Mouse (Mus musculus) limb, embryonic 14.5 days (tissue): ENCODE measurements around the gene Copb1. TPM values are rescaled to one million over a fixed set of nuclear protein-coding genes. Genes with fewer than 3 reads are reported as not detected.
A peak's percentile ranks its signal among the peaks of the same experiment; 100 is the strongest.

Experiments used
- ATAC-seq: fragments of 200-750 bp; cut with Nextera tagmentation; 2 replicates; pipeline ENCODE4 v1.8.0; 2017; ENCODE audit warnings: low read depth, moderate number of reproducible peaks, moderate TSS enrichment; ENCODE audit not compliant: low FRiP score
- DNase-seq: peaks from one replicate; pipeline ENCODE4 v3.0.0-alpha.2; 2015; ENCODE audit warnings: low spot score
- H3K27ac ChIP-seq: fragments of 300-500 bp; sonication (generic); replicated peaks from 2 replicates; pipeline ENCODE4 v1.5.1; 2014; ENCODE audit warnings: low read depth, mild to moderate bottlenecking, low read length, moderate library complexity, mixed read lengths
- H3K27me3 ChIP-seq: fragments of 300-500 bp; sonication (generic); 2 replicates; pipeline ENCODE4 v1.6.1; 2014; ENCODE audit warnings: low read length, mixed read lengths; ENCODE audit not compliant: control insufficient read depth, insufficient read depth
- H3K36me3 ChIP-seq: fragments of 300-500 bp; sonication (generic); 2 replicates; pipeline ENCODE4 v1.6.1; 2014; ENCODE audit warnings: mild to moderate bottlenecking, low read length, moderate library complexity, mixed read lengths; ENCODE audit not compliant: control insufficient read depth, insufficient read depth
- H3K4me1 ChIP-seq: fragments of 300-500 bp; sonication (generic); 2 replicates; pipeline ENCODE4 v1.6.1; 2014; ENCODE audit warnings: antibody characterized with exemption, low read length, mixed read lengths; ENCODE audit not compliant: control insufficient read depth, insufficient read depth
- H3K4me2 ChIP-seq: fragments of 300-500 bp; sonication (generic); replicated peaks from 2 replicates; pipeline ENCODE4 v1.6.1; 2014; ENCODE audit warnings: low read depth, mild to moderate bottlenecking, low read length, moderate library complexity; ENCODE audit not compliant: severe bottlenecking
- H3K4me3 ChIP-seq: fragments of 300-500 bp; sonication (generic); replicated peaks from 2 replicates; pipeline ENCODE4 v1.5.1; 2014; ENCODE audit warnings: low read length
- H3K9ac ChIP-seq: fragments of 300-500 bp; sonication (generic); 2 replicates; pipeline ENCODE4 v1.6.1; 2014; ENCODE audit warnings: mild to moderate bottlenecking, low read depth, low read length, moderate library complexity; ENCODE audit not compliant: severe bottlenecking
- H3K9me3 ChIP-seq: fragments of 300-500 bp; sonication (generic); 2 replicates; pipeline ENCODE4 v1.6.1; 2016; ENCODE audit warnings: low read length; ENCODE audit not compliant: control insufficient read depth
- POLR2A ChIP-seq: fragments of 200-500 bp; IDR thresholded peaks from 2 replicates; pipeline ENCODE4 v1.8.0; 2012; ENCODE audit warnings: inconsistent platforms, mild to moderate bottlenecking, moderate library complexity, borderline replicate concordance; ENCODE audit not compliant: insufficient read depth, insufficient read length; ENCODE audit errors: extremely low read depth
- whole genome bisulfite sequencing: fragments of 180-500 bp; shearing (Covaris S2); extraction: QIAGEN DNeasy Blood & Tissue Kit; methylation state at CpG from one replicate; pipeline ENCODE4 v1.1.7; 2014; 5-methylcytosine and 5-hydroxymethylcytosine counted together
- polyA plus RNA-seq, 2 experiments: library from polyadenylated mRNA; depleted of rRNA in 1 of 2; stranded (reverse) in 1 of 2; unstranded in 1 of 2; fragments of >200 nt; fragmentation: Nextera tagmentation in 1 of 2; extraction: Ambion mirVana in 1 of 2; gene quantifications; 2 replicates each; pipeline versions ENCODE4 v1.2.1 to v1.2.3; 2012 to 2014

Gene Copb1
- polyA plus RNA-seq (2012; rRNA removed): 90.3 and 112 TPM in 2 replicates
- 150 and 157 TPM in 2 replicates for polyA plus RNA-seq (2014; fragmentation: Nextera tagmentation; extraction: Ambion mirVana)

- H3K27ac ChIP-seq: peak within 1 kb of the TSS; percentile 79
- no peaks in the 10 kb centered on the region for H3K27me3 ChIP-seq
- no peaks in the 10 kb centered on the region for H3K9me3 ChIP-seq
- peaks cover 4% of the 10 kb centered on the region; the same call in 1 of the 2 replicates for H3K4me1 ChIP-seq
- H3K36me3 ChIP-seq: peaks cover 31% of the 10 kb centered on the region
- whole genome bisulfite sequencing: 2% methylated on average over 54 of the region's 75 CpGs
- ATAC-seq (peak; percentile 97), DNase-seq (peak; percentile 95)
- H3K4me2 ChIP-seq: peak within 1 kb of the TSS; percentile 56
- TF ChIP-seq POLR2A: 0 out of 2 replicates have a peak, but pooled peaks have one; percentile 52
- H3K9ac ChIP-seq: peak within 1 kb of the TSS; percentile 96
- H3K4me3 ChIP-seq: peak within 1 kb of the TSS; percentile 95
Observed at GRCm38 (mm10) chr7:114253885-114254833, at the start of gene Copb1. Gene Copb1 (minus strand): TSS chr7:114254711.

GRCm38 (mm10) chr7:114301293-114301782 is 46.8 kb upstream of the Copb1 start:
- Histone ChIP-seq H3K36me3 (no peaks in the 10 kb centered on the region), H3K9ac (no peak overlapping the region), H3K4me3 (no peak overlapping the region), H3K4me1 (no peaks in the 10 kb centered on the region), H3K4me2 (no peak overlapping the region), H3K9me3 (no peaks in the 10 kb centered on the region), H3K27me3 (no peaks in the 10 kb centered on the region), H3K27ac (no peak overlapping the region)
- TF ChIP-seq POLR2A: no peak
- ATAC-seq (no peak), DNase-seq (no peak)
- WGBS: 61% methylated on average over 4 of the region's 4 CpGs

- H3K27ac ChIP-seq: no peak overlapping the region
- 95% methylated on average over 2 of the region's 2 CpGs for WGBS
- DNase-seq (no peak), ATAC-seq (no peak)
- no peaks in the 10 kb centered on the region for H3K4me1 ChIP-seq
- H3K9me3 ChIP-seq: no peaks in the 10 kb centered on the region
- H3K36me3 ChIP-seq: no peaks in the 10 kb centered on the region
- no peaks in the 10 kb centered on the region for H3K27me3 ChIP-seq
- TF ChIP-seq POLR2A: no peak
- no peak overlapping the region for H3K4me3 ChIP-seq
- no peak overlapping the region for H3K9ac ChIP-seq
- no peak overlapping the region for H3K4me2 ChIP-seq
Observed at GRCm38 (mm10) chr7:114300782-114301181, 46.3 kb upstream of the Copb1 start.

- H3K36me3 ChIP-seq: no peaks in the 10 kb centered on the region
- H3K4me2 ChIP-seq: no peak overlapping the region
- no peaks in the 10 kb centered on the region for H3K27me3 ChIP-seq
- no peaks in the 10 kb centered on the region for H3K4me1 ChIP-seq
- 56% methylated on average over 4 of the region's 4 CpGs for WGBS
- no peak for ATAC-seq
- H3K27ac ChIP-seq: no peak overlapping the region
- H3K9ac ChIP-seq: no peak overlapping the region
- TF ChIP-seq POLR2A: no peak
- no peaks in the 10 kb centered on the region for H3K9me3 ChIP-seq
- no peak overlapping the region for H3K4me3 ChIP-seq
- DNase-seq: no peak
Observed at GRCm38 (mm10) chr7:114299247-114299646, 44.7 kb upstream of the Copb1 start.

- no peaks in the 10 kb centered on the region for H3K36me3 ChIP-seq
- H3K4me1 ChIP-seq: 0 out of 2 replicates have a peak, but pooled peaks cover 2% of the 10 kb centered on the region
- no peak for DNase-seq
- no peak overlapping the region for H3K9ac ChIP-seq
- H3K4me2 ChIP-seq: no peak overlapping the region
- H3K27ac ChIP-seq: no peak overlapping the region
- no peak for ATAC-seq
- no peaks in the 10 kb centered on the region for H3K27me3 ChIP-seq
- H3K9me3 ChIP-seq: no peaks in the 10 kb centered on the region
- no peak overlapping the region for H3K4me3 ChIP-seq
- 77% methylated on average over 5 of the region's 5 CpGs for WGBS
- no peak for TF ChIP-seq POLR2A
Observed at GRCm38 (mm10) chr7:114294698-114295097, 40.2 kb upstream of the Copb1 start.
